26 mouse cellular contexts compared by ENCODE assay signal in the genomic region with DNA sequence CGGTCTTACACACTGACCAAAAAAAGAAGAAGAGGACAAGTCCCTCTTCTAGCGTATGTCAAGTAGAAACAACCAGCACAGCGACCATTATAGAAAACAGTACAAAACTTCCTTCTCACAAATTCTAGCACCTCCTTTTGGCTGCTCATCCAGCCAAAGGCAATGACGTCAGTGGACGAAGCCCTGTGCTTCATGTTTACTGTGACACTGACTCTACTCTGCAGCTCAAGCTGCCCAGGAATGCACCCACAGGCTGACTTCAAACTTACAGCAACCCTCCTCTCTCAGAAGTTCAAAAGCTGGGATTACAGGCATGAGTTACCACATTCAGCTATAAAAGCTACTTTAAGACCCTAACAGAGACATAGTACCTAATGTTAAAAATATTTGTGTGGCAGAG.
DNase-seq lines count a peak whose midpoint lies in the region; TF ChIP-seq lines count a peak whose summit lies in the region.
"Had no signal": no experiment of that assay in that cellular context is flagged by ENCODE, and none has a peak within 500 bp of the region (broad histone marks: within the 10 kb centered on the region; RNA-seq: fewer than 3 reads in every experiment).

No protein-coding gene starts in this region.

- DNase-seq in gastrocnemius, adult 2 months = peak; percentile 42
- no peak for DNase-seq in gastrocnemius, postnatal 36 days
- peak; percentile 29 for DNase-seq in heart, postnatal 4 days
- DNase-seq in heart, adult 8-10 months (ENCODE audit: low spot score) = no peak
- DNase-seq in Muller cell, postnatal 12 days (ENCODE audit: inconsistent ontology term) = peak; percentile 38
- peak; percentile 22 to 39 for DNase-seq in lung, postnatal 4 days
- DNase-seq in left cerebral cortex, adult 18-20 months (ENCODE audit: low spot score in 2 of 2) = no peak
- DNase-seq: adrenal gland, postnatal 25 days; cerebellum, postnatal 10 days; heart, postnatal 36 days; kidney, adult 8-10 months; kidney, postnatal 10 days; layer of hippocampus, postnatal 36 days; liver; right cerebral cortex, adult 18-20 months; thymus, adult 2 months; thymus, postnatal 36 days had no signal

- TF ChIP-seq CTCF in gastrocnemius, adult 2 months (IDR thresholded peaks at IDR 0.05) = no peak

- intact Hi-C loops in gastrocnemius, adult 2 months (cut with DNase I) = loop anchor here (5.0 kb wide), 2 partner anchors 71 to 366 kb away; partner anchors contain the start of gene Arhgap21
- intact Hi-C loops in gastrocnemius, postnatal 36 days (cut with DNase I) = loop anchor here (5.0 kb wide), 1 partner anchor 366 kb away; no protein-coding TSS in a partner anchor

- H3K4me3 ChIP-seq in gastrocnemius, adult 2 months = no peak overlapping the region
- H3K4me3 ChIP-seq: erythroblast, embryonic 14.5 days; heart, embryonic 10.5 days; hindbrain, embryonic 13.5 days; liver, embryonic 15.5 days; megakaryocyte, embryonic 14.5 days; midbrain, embryonic 12.5 days; myocyte; neural tube, embryonic 12.5 days had no signal

- H3K27ac ChIP-seq in gastrocnemius, adult 2 months = 0 out of 2 replicates have a peak overlapping the region, but pooled peaks have one; percentile 8
- H3K27ac ChIP-seq: heart, embryonic 10.5 days; hindbrain, embryonic 13.5 days; liver, embryonic 15.5 days; midbrain, embryonic 12.5 days; neural tube, embryonic 12.5 days; stomach, postnatal 0 days had no signal

Comparison
In these comparisons a context has a peak if more than half of its experiments do, and no peak if none do; other contexts are left out.
1. DNase-seq: peak in gastrocnemius, adult 2 months (single experiment), heart, postnatal 4 days (single experiment), Muller cell, postnatal 12 days (single experiment) and lung, postnatal 4 days (2 of 2); none in gastrocnemius, postnatal 36 days (0 of 2), heart, adult 8-10 months (single experiment) and left cerebral cortex, adult 18-20 months (0 of 2).